In the genomic region with DNA sequence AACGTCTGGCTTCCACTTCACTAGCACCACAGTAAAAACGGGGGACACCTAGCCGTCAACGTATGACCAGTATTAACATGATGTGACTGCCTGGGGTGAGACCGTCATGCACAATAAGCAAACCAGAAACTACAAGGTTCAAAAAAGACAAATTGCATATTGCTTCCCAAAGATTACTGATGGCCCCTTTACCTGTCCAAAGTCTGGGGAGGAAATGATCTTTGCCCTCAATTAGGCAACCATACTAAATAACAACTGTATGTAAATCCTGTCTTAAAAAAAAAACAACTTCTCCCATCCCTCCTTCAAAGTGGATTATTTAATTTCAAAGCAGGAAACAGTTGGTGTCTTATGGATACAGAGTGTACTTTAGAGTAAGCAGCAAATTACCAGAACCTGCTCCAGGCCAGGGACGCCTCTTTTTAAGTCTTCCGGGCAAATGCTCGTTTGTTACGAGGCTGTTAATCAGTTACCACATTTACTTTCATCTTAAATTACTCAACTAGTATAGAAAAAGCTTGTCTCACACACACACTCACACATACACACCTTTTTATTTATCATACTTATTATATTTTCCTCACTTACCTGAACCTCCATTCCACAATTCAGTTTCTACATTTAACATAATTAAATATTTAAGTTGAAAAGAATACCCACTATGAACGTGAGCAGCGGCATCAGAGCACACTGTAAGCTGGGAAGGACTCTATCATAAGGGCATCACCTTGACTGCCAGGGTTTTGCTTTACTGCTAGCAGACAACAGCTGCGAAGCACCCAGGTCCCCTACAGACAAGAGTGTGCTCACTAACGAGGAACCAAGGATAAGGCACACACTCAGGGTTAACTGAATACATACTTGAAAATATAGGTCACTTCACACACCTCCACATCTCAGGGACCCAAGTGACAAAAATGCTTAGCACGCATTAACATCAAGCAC, we compare ENCODE assay signal across 27 mouse cellular contexts. TPM values are rescaled to one million over a fixed set of nuclear protein-coding genes. Genes with fewer than 3 reads are reported as not detected.
A peak's percentile ranks its signal among the peaks of the same experiment; 100 is the strongest.
DNase-seq lines count a peak whose midpoint lies in the region; ATAC-seq lines count a peak whose summit lies in the region.
"Had no signal": no experiment of that assay in that cellular context is flagged by ENCODE, and none has a peak within 500 bp of the region (broad histone marks: within the 10 kb centered on the region; RNA-seq: fewer than 3 reads in every experiment).

No protein-coding gene starts in this region.

- DNase-seq in kidney, postnatal 4 days: no peak
- peak; percentile 64 for DNase-seq in midbrain, embryonic 11.5 days (ENCODE audit: low spot score, missing footprints)
- DNase-seq in liver, embryonic 13.5 days: no peak
- peak; percentile 47 for DNase-seq in yolk sac, embryonic 10.5 days (ENCODE audit: low spot score)
- DNase-seq in urinary bladder, adult 2 months (ENCODE audit: low spot score): no peak
- DNase-seq in cerebellum, postnatal 10 days: no peak
- DNase-seq: adrenal gland, postnatal 25 days; B cell, adult 2 months; cerebellum, adult 18-20 months; cerebellum, postnatal 14 days; gastrocnemius, postnatal 14 days; lung, postnatal 36 days; right cerebral cortex, postnatal 4 days; thymus, adult 2 months; thymus, postnatal 36 days had no signal

- H3K36me3 ChIP-seq in kidney, embryonic 16.5 days (ENCODE audit: insufficient read depth, low read length): peaks cover 44% of the 10 kb centered on the region
- H3K36me3 ChIP-seq in midbrain, embryonic 11.5 days (ENCODE audit: control insufficient read depth, insufficient read depth, low read length): no peaks in the 10 kb centered on the region; the same call in 1 of the 2 replicates
- H3K36me3 ChIP-seq in midbrain, embryonic 15.5 days (replicated peaks): peaks cover 15% of the 10 kb centered on the region; the same call in 1 of the 2 replicates
- peaks cover 67% of the 10 kb centered on the region for H3K36me3 ChIP-seq in liver, embryonic 13.5 days

- WGBS in kidney, embryonic 16.5 days: 58% methylated on average over 14 of the region's 14 CpGs
- WGBS in midbrain, embryonic 11.5 days: 93% methylated on average over 14 of the region's 14 CpGs
- 91% methylated on average over 14 of the region's 14 CpGs for WGBS in midbrain, embryonic 15.5 days
- WGBS in liver, embryonic 13.5 days (ENCODE audit: insufficient replicate concordance): 84% methylated on average over 14 of the region's 14 CpGs

- no peak overlapping the region for H3K4me2 ChIP-seq in kidney, embryonic 16.5 days (replicated peaks; ENCODE audit: low read depth, low read length)
- no peak overlapping the region for H3K4me2 ChIP-seq in midbrain, embryonic 11.5 days
- H3K4me2 ChIP-seq in midbrain, embryonic 15.5 days: no peak overlapping the region
- H3K4me2 ChIP-seq in liver, embryonic 13.5 days: no peak overlapping the region
- H3K4me2 ChIP-seq: forebrain, embryonic 12.5 days; heart, embryonic 15.5 days; hindbrain, embryonic 12.5 days; limb, embryonic 15.5 days; midbrain, embryonic 12.5 days; neural tube, embryonic 13.5 days had no signal

- no peaks in the 10 kb centered on the region for H3K27me3 ChIP-seq in kidney, embryonic 16.5 days (ENCODE audit: insufficient read depth, low read length)
- no peaks in the 10 kb centered on the region for H3K27me3 ChIP-seq in midbrain, embryonic 11.5 days (ENCODE audit: control insufficient read depth, insufficient read depth, low read length)
- no peaks in the 10 kb centered on the region for H3K27me3 ChIP-seq in midbrain, embryonic 15.5 days (replicated peaks)
- no peaks in the 10 kb centered on the region for H3K27me3 ChIP-seq in liver, embryonic 13.5 days
- H3K27me3 ChIP-seq: forebrain, embryonic 12.5 days; heart, embryonic 15.5 days; hindbrain, embryonic 12.5 days; limb, embryonic 15.5 days; midbrain, embryonic 12.5 days; neural tube, embryonic 13.5 days had no signal

- ATAC-seq in kidney, embryonic 16.5 days (ENCODE audit: low FRiP score, low TSS enrichment): no peak
- no peak for ATAC-seq in midbrain, embryonic 11.5 days (ENCODE audit: low FRiP score)
- ATAC-seq in midbrain, embryonic 15.5 days (replicated peaks): no peak
- ATAC-seq in liver, embryonic 13.5 days (ENCODE audit: low read depth): 0 out of 2 replicates have a peak, but pooled peaks have one; percentile 26
- ATAC-seq: hindbrain, postnatal 0 days had no signal

- no peak overlapping the region for H3K9ac ChIP-seq in kidney, embryonic 16.5 days (replicated peaks; ENCODE audit: low read length)
- H3K9ac ChIP-seq in midbrain, embryonic 11.5 days (ENCODE audit: low read length): no peak overlapping the region
- H3K9ac ChIP-seq in midbrain, embryonic 15.5 days: no peak overlapping the region
- H3K9ac ChIP-seq in liver, embryonic 13.5 days: no peak overlapping the region
- H3K9ac ChIP-seq: forebrain, embryonic 12.5 days; heart, embryonic 15.5 days; hindbrain, embryonic 12.5 days; limb, embryonic 15.5 days; midbrain, embryonic 12.5 days; neural tube, embryonic 13.5 days had no signal

- H3K4me1 ChIP-seq in kidney, embryonic 16.5 days (ENCODE audit: insufficient read depth, low read length): peaks cover 6% of the 10 kb centered on the region; the same call in 1 of the 2 replicates
- H3K4me1 ChIP-seq in midbrain, embryonic 11.5 days (ENCODE audit: control insufficient read depth, insufficient read depth, low read length): no peaks in the 10 kb centered on the region
- no peaks in the 10 kb centered on the region for H3K4me1 ChIP-seq in midbrain, embryonic 15.5 days
- H3K4me1 ChIP-seq in liver, embryonic 13.5 days (replicated peaks): no peaks in the 10 kb centered on the region
- H3K4me1 ChIP-seq: forebrain, embryonic 12.5 days; heart, embryonic 10.5 days; heart, embryonic 15.5 days; hindbrain, embryonic 12.5 days; limb, embryonic 10.5 days; limb, embryonic 15.5 days; midbrain, embryonic 12.5 days; neural tube, embryonic 13.5 days had no signal

- no peaks in the 10 kb centered on the region for H3K9me3 ChIP-seq in kidney, embryonic 16.5 days (ENCODE audit: low read length)
- no peaks in the 10 kb centered on the region for H3K9me3 ChIP-seq in midbrain, embryonic 11.5 days (ENCODE audit: control insufficient read depth, low read length)
- H3K9me3 ChIP-seq in midbrain, embryonic 15.5 days: no peaks in the 10 kb centered on the region
- H3K9me3 ChIP-seq in liver, embryonic 13.5 days (replicated peaks): no peaks in the 10 kb centered on the region
- H3K9me3 ChIP-seq: forebrain, embryonic 12.5 days; heart, embryonic 10.5 days; heart, embryonic 15.5 days; hindbrain, embryonic 12.5 days; limb, embryonic 10.5 days; limb, embryonic 15.5 days; midbrain, embryonic 12.5 days; neural tube, embryonic 13.5 days had no signal

- peak overlapping the region; percentile 4; the same call in 1 of the 2 replicates for H3K27ac ChIP-seq in kidney, embryonic 16.5 days (ENCODE audit: low read length)
- no peak overlapping the region for H3K27ac ChIP-seq in midbrain, embryonic 11.5 days (ENCODE audit: low read depth, low read length)
- no peak overlapping the region for H3K27ac ChIP-seq in midbrain, embryonic 15.5 days
- peak overlapping the region; percentile 36; the same call in 1 of the 2 replicates for H3K27ac ChIP-seq in liver, embryonic 13.5 days
- H3K27ac ChIP-seq: forebrain, embryonic 12.5 days; heart, embryonic 10.5 days; heart, embryonic 15.5 days; hindbrain, embryonic 12.5 days; hindbrain, postnatal 0 days; limb, embryonic 10.5 days; limb, embryonic 15.5 days; midbrain, embryonic 12.5 days; neural tube, embryonic 13.5 days had no signal

- H3K4me3 ChIP-seq in kidney, embryonic 16.5 days (ENCODE audit: low read length): no peak overlapping the region
- no peak overlapping the region for H3K4me3 ChIP-seq in midbrain, embryonic 11.5 days (ENCODE audit: low read depth, low read length)
- H3K4me3 ChIP-seq in midbrain, embryonic 15.5 days: no peak overlapping the region
- no peak overlapping the region for H3K4me3 ChIP-seq in liver, embryonic 13.5 days (replicated peaks)
- H3K4me3 ChIP-seq: erythroblast, embryonic 14.5 days; forebrain, embryonic 12.5 days; heart, embryonic 10.5 days; heart, embryonic 15.5 days; hindbrain, embryonic 12.5 days; limb, embryonic 10.5 days; limb, embryonic 15.5 days; midbrain, embryonic 12.5 days; neural tube, embryonic 13.5 days had no signal

RNA-seq across cellular contexts. Expression of a gene that starts 24.4 kb away (rescaled TPM):
- polyA plus RNA-seq in kidney, embryonic 16.5 days (2015; fragmentation: Nextera tagmentation; extraction: Ambion mirVana): 38.6 and 39.9 TPM in 2 replicates
- 59.1 and 63.1 TPM in 2 replicates for polyA plus RNA-seq in midbrain, embryonic 11.5 days (2014; fragmentation: Nextera tagmentation; extraction: Ambion mirVana)
- 60.4 and 60.8 TPM in 2 replicates for polyA plus RNA-seq in midbrain, embryonic 15.5 days (2015; fragmentation: Nextera tagmentation; extraction: Ambion mirVana)
- 21.8 and 26.3 TPM in 2 replicates for polyA plus RNA-seq in liver, embryonic 13.5 days (2015; fragmentation: Nextera tagmentation; extraction: Ambion mirVana)
- polyA plus RNA-seq in urinary bladder, adult 2 months (2012; rRNA removed): 35.3 and 38.1 TPM in 2 replicates

RNA-seq across cellular contexts. Expression of a gene that starts 33.6 kb away (rescaled TPM):
- polyA plus RNA-seq in kidney, embryonic 16.5 days (2015; fragmentation: Nextera tagmentation; extraction: Ambion mirVana): 103 and 104 TPM in 2 replicates
- polyA plus RNA-seq in midbrain, embryonic 11.5 days (2014; fragmentation: Nextera tagmentation; extraction: Ambion mirVana): 150 and 155 TPM in 2 replicates
- polyA plus RNA-seq in midbrain, embryonic 15.5 days (2015; fragmentation: Nextera tagmentation; extraction: Ambion mirVana): 139 and 146 TPM in 2 replicates
- 46.0 and 57.4 TPM in 2 replicates for polyA plus RNA-seq in liver, embryonic 13.5 days (2015; fragmentation: Nextera tagmentation; extraction: Ambion mirVana)
- polyA plus RNA-seq in urinary bladder, adult 2 months (2012; rRNA removed): 52.2 and 56.8 TPM in 2 replicates

RNA-seq across cellular contexts. Expression of a gene that starts 53.5 kb away (rescaled TPM):
- 23.2 and 32.9 TPM in 2 replicates for polyA plus RNA-seq in kidney, embryonic 16.5 days (2015; fragmentation: Nextera tagmentation; extraction: Ambion mirVana)
- 60.0 and 63.3 TPM in 2 replicates for polyA plus RNA-seq in midbrain, embryonic 11.5 days (2014; fragmentation: Nextera tagmentation; extraction: Ambion mirVana)
- 40.5 and 48.7 TPM in 2 replicates for polyA plus RNA-seq in midbrain, embryonic 15.5 days (2015; fragmentation: Nextera tagmentation; extraction: Ambion mirVana)
- polyA plus RNA-seq in liver, embryonic 13.5 days (2015; fragmentation: Nextera tagmentation; extraction: Ambion mirVana): 12.5 and 15.3 TPM in 2 replicates
- polyA plus RNA-seq in urinary bladder, adult 2 months (2012; rRNA removed): 77.7 and 79.7 TPM in 2 replicates

Comparison
In these comparisons a context has a peak if more than half of its experiments do, and no peak if none do; other contexts are left out.
1. H3K27ac ChIP-seq: peak in kidney, embryonic 16.5 days (single experiment) and liver, embryonic 13.5 days (single experiment); none in midbrain, embryonic 11.5 days (single experiment) and midbrain, embryonic 15.5 days (single experiment).
2. DNase-seq: peak in midbrain, embryonic 11.5 days (single experiment) and yolk sac, embryonic 10.5 days (single experiment); none in kidney, postnatal 4 days (0 of 2), liver, embryonic 13.5 days (single experiment), urinary bladder, adult 2 months (single experiment) and cerebellum, postnatal 10 days (0 of 2).